Mouse (Mus musculus) G1E (cell line): Measurements from ENCODE around the gene Lsm12. TPM values are rescaled to one million over a fixed set of nuclear protein-coding genes. Genes with fewer than 3 reads are reported as not detected.

ENCODE experiments used
- ATAC-seq: 2 replicates; pipeline ENCODE4 v1.8.0; 2016; ENCODE audit warnings: mild to moderate bottlenecking; ENCODE audit not compliant: insufficient number of reproducible peaks, poor library complexity, low FRiP score, severe bottlenecking; ENCODE audit errors: extremely low read depth
- DNase-seq: peaks from one replicate; pipeline ENCODE4 v3.0.0; 2012; ENCODE audit warnings: low spot score
- H3K27me3 ChIP-seq: 2 replicates; pipeline ENCODE4 v1.6.1; 2012; ENCODE audit warnings: mild to moderate bottlenecking, low read length, inconsistent platforms; ENCODE audit not compliant: insufficient read depth
- H3K36me3 ChIP-seq: replicated peaks from 2 replicates; pipeline ENCODE3; 2012; ENCODE audit warnings: mild to moderate bottlenecking, inconsistent platforms
- H3K4me1 ChIP-seq: 2 replicates; pipeline ENCODE4 v1.6.1; 2012; ENCODE audit warnings: low read depth, low read length, inconsistent platforms, mixed read lengths; ENCODE audit not compliant: insufficient read depth
- H3K4me3 ChIP-seq: 2 replicates; pipeline ENCODE4 v1.5.1; 2012; ENCODE audit warnings: low read depth, mild to moderate bottlenecking, inconsistent platforms, low read length, moderate library complexity, mixed read lengths
- H3K9me3 ChIP-seq: replicated peaks from 2 replicates; pipeline ENCODE4 v1.6.1; 2012; ENCODE audit warnings: inconsistent platforms
- CTCF ChIP-seq: IDR thresholded peaks from 2 replicates; pipeline ENCODE4 v1.5.1; 2012; ENCODE audit warnings: low read depth, low read length, inconsistent platforms, mixed read lengths
- GATA1 ChIP-seq: IDR thresholded peaks from 2 replicates; pipeline ENCODE4 v1.6.1; 2012; ENCODE audit warnings: borderline replicate concordance, low read length, inconsistent platforms, mixed read lengths
- GATA2 ChIP-seq: IDR thresholded peaks from 2 replicates; pipeline ENCODE4 v1.6.1; 2012; ENCODE audit warnings: low read depth, low read length, inconsistent platforms, borderline replicate concordance
- POLR2AphosphoS5 ChIP-seq: IDR thresholded peaks from 2 replicates; pipeline ENCODE4 v1.6.1; 2012; ENCODE audit warnings: low read depth, low read length, inconsistent platforms; ENCODE audit not compliant: insufficient replicate concordance
- TAL1 ChIP-seq: conservative IDR thresholded peaks from 2 replicates; pipeline ENCODE4 v1.6.1; 2012; ENCODE audit warnings: low read depth, low read length, inconsistent platforms, mixed read lengths
- polyA plus RNA-seq: library from polyadenylated mRNA; stranded (reverse); fragments of >175 nt; gene quantifications from 2 replicates; pipeline ENCODE4 v1.2.3, GENCODE M21; 2012
- total RNA-seq, 2 experiments: library from RNA; stranded (forward) in 1 of 2; stranded (reverse) in 1 of 2; fragments of 200-1000 nt in 1 of 2; fragments of >200 nt in 1 of 2; fragmentation: Nextera tagmentation in 1 of 2; gene quantifications; 2 replicates each; pipeline ENCODE4 v1.2.3; 2014 to 2017

The Lsm12 gene
- total and polyA plus RNA-seq, 3 experiments: 51.8 to 160 (median 136) TPM

- Histone ChIP-seq H3K4me1 (peaks cover 43% of the 10 kb centered on the region), H3K4me3 (no peak overlapping the region), H3K9me3 (no peaks in the 10 kb centered on the region), H3K27me3 (peaks cover 44% of the 10 kb centered on the region), H3K36me3 (peaks cover 11% of the 10 kb centered on the region)
- no peak for TF ChIP-seq GATA2
- no peak for TF ChIP-seq TAL1
- TF ChIP-seq GATA1: no peak
- TF ChIP-seq POLR2AphosphoS5: no peak
- no peak for TF ChIP-seq CTCF
- DNase-seq (no peak), ATAC-seq (no peak)
These were observed 25.9 kb upstream of the Lsm12 start for GRCm38 (mm10) chr11:102211011-102211410.

- no peak for TF ChIP-seq TAL1
- TF ChIP-seq GATA2: no peak
- TF ChIP-seq GATA1: no peak
- no peak for TF ChIP-seq POLR2AphosphoS5
- no peak for TF ChIP-seq CTCF
- peaks cover 38% of the 10 kb centered on the region for H3K27me3 ChIP-seq
- ATAC-seq (no peak), DNase-seq (no peak)
- peaks cover 40% of the 10 kb centered on the region for H3K4me1 ChIP-seq
- no peak overlapping the region for H3K4me3 ChIP-seq
- no peaks in the 10 kb centered on the region for H3K9me3 ChIP-seq
- H3K36me3 ChIP-seq: peaks cover 13% of the 10 kb centered on the region
These were observed 25.1 kb upstream of the Lsm12 start for GRCm38 (mm10) chr11:102210185-102210584.

- DNase-seq: no peak
- no peak overlapping the region for H3K4me3 ChIP-seq
- peaks cover 14% of the 10 kb centered on the region for H3K36me3 ChIP-seq
- ATAC-seq: no peak
- H3K27me3 ChIP-seq: peaks cover 34% of the 10 kb centered on the region
- no peaks in the 10 kb centered on the region for H3K9me3 ChIP-seq
- peaks cover 35% of the 10 kb centered on the region for H3K4me1 ChIP-seq
- no peak for TF ChIP-seq TAL1
- TF ChIP-seq CTCF: peak; percentile 83
These were observed 24.6 kb upstream of the Lsm12 start for GRCm38 (mm10) chr11:102209742-102210141.

DNA sequence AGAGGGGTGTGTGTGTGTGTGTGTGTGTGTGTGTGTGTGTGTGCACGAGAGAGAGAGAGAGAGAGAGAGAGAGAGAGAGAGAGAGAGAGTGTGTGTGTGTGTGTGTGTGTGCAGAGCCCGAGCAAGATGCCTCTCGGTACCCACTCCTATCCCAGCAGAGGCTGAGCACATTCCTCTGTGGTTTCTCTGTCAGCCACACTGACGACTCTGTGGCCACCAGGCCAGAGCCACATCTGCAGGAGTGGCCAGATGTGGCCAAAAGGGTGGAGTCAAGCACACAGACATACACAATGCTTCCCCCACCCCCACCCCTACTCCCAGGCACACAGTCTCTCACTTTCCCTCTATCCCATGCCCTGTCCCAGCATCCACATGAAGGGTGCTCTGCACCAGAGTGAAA is 23.8 kb upstream of the Lsm12 start:
- DNase-seq: no peak
- Histone ChIP-seq H3K27me3 (peaks cover 25% of the 10 kb centered on the region), H3K4me1 (peaks cover 33% of the 10 kb centered on the region), H3K4me3 (no peak overlapping the region), H3K9me3 (no peaks in the 10 kb centered on the region), H3K36me3 (peaks cover 22% of the 10 kb centered on the region)
- no peak for ATAC-seq
- TF ChIP-seq GATA2 (no peak), TAL1 (0 out of 2 replicates have a peak, but pooled peaks have one; percentile 9)

GRCm38 (mm10) chr11:102207825-102208777 is 23.0 kb upstream of the Lsm12 start:
- no peak overlapping the region for H3K4me3 ChIP-seq
- ATAC-seq: no peak

GRCm38 (mm10) chr11:102206481-102206880 is 21.4 kb upstream of the Lsm12 start:
- ATAC-seq (no peak), DNase-seq (no peak)
- peaks cover 35% of the 10 kb centered on the region for H3K4me1 ChIP-seq
- no peak for TF ChIP-seq GATA2
- TF ChIP-seq TAL1: no peak
- TF ChIP-seq POLR2AphosphoS5: no peak
- TF ChIP-seq GATA1: no peak
- no peak for TF ChIP-seq CTCF
- H3K27me3 ChIP-seq: peaks cover 16% of the 10 kb centered on the region; the same call in 1 of the 2 replicates
- H3K9me3 ChIP-seq: no peaks in the 10 kb centered on the region
- H3K4me3 ChIP-seq: no peak overlapping the region
- H3K36me3 ChIP-seq: peaks cover 33% of the 10 kb centered on the region

More at GRCm38 (mm10) chr11:102207825-102208777, 23.0 kb upstream of the Lsm12 start:
- Histone ChIP-seq H3K9me3 (no peaks in the 10 kb centered on the region), H3K4me1 (peaks cover 33% of the 10 kb centered on the region), H3K36me3 (peaks cover 22% of the 10 kb centered on the region), H3K27me3 (peaks cover 19% of the 10 kb centered on the region)
- DNase-seq: no peak
- TF ChIP-seq GATA2 (no peak), POLR2AphosphoS5 (no peak), TAL1 (no peak), GATA1 (no peak), CTCF (no peak)

DNA sequence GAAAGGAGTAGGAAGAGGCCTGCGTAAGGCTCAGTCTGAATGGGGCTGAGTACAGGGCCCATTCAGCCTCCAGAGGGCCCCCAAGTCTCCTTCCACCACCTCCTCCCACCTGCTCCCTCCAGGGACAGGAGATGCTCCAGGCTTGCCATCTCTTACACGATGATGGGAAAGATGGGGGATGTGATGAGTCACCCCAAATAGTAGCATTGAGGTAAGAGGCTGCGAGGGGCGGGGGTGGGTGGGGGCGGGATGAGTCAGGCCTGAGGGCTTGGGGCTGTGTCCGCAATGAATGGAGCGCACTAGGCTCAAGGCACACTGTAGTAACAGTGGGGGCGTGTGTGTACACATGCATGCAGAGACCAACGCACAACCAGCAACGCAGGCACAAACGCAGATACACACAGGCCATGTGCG is 16.3 kb upstream of the Lsm12 start:
- peaks cover 12% of the 10 kb centered on the region for H3K4me1 ChIP-seq
- no peak overlapping the region for H3K4me3 ChIP-seq
- H3K9me3 ChIP-seq: no peaks in the 10 kb centered on the region
- DNase-seq (no peak), ATAC-seq (no peak)
- peaks cover 22% of the 10 kb centered on the region for H3K27me3 ChIP-seq
- H3K36me3 ChIP-seq: peaks cover 73% of the 10 kb centered on the region
- TF ChIP-seq POLR2AphosphoS5 (no peak), GATA1 (no peak), CTCF (no peak), GATA2 (no peak), TAL1 (no peak)
